Mouse (Mus musculus) heart, postnatal 0 days (tissue): ENCODE measurements at regions not wholly inside any gene's neighbourhood (a gene's known extent, or its start where the extent isn't known, plus 50 kb on each side); places are given as distances from the start of the nearest gene placed in this dataset.

ENCODE experiments used
- CTCF ChIP-seq: IDR thresholded peaks from 2 replicates; pipeline ENCODE4 v1.5.1; 2016; ENCODE audit warnings: antibody characterized with exemption, control low read depth, low read depth
- EP300 ChIP-seq: IDR thresholded peaks from 2 replicates; pipeline ENCODE4 v1.6.1; 2016; ENCODE audit warnings: antibody characterized with exemption, low read depth

DNA sequence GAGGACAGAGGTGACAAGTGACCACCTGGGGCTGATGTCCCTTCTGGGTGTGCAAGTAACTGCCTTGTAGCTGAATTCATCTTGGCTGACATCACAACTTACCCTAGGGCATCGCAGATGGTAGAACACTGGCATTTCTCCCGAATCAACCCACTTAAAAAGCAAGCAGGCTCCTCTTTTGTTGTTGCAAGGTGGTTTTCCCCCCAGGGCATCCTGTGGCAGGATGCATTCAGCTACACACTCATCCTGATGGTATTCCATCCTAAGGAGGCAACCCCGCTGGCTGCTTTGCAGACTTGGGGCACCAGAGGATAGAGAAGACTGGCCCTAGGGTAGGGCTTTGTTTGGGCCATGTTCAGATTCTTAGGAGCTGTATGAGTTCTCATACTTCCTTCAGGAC is 97.6 kb upstream of the Sel1l start:
- TF ChIP-seq EP300 = no peak
- no peak for TF ChIP-seq CTCF
